Mouse (Mus musculus): ENCODE measurements around the gene Nhlrc3. TPM values are rescaled to one million over a fixed set of nuclear protein-coding genes. Genes with fewer than 3 reads are reported as not detected.

Nhlrc3 gene
- 13.2 TPM for polyA plus RNA-seq (2017; shearing (Covaris generic))

DNA sequence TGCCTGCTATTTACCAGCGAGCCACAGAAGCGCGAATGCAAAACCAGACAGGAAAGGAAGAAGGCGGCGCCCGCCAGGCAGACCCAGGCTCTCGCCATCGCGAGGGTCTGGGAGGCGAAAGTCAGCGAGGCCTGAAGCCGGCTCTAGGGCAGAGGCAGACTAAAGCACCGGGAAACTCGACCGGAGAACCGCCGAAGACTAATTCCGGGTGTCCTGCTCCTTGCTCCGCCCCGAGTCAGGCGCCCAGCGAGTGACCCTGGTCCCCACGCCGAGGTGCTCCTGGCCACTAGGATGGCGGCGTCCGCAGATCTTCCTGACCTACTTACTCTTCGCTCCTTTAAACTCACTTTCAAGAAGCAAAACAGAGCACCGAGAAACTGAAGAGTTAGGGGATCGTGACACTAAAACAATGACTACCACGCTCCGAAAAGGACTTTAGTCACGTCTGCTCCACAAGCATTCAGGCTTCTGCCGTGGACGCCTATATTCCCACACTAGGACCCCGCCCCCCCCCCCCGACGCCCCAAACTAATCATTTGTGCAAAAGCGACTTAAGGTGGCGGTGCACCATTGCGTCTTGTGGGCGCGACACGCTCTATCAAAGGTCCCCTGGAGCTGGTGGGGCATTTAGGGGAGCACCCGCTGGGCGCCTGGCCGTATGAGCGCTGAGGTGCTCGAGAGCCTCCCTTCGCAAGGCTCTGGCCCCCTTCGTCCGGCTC, at the start of gene Nhlrc3, which contains the start of gene Proser1:
TSS of gene Nhlrc3 (minus strand) at position 287 of the 719 bp plus-strand sequence.
TSS of gene Proser1 (plus strand) at position 621 of the 719 bp plus-strand sequence.

DNA sequence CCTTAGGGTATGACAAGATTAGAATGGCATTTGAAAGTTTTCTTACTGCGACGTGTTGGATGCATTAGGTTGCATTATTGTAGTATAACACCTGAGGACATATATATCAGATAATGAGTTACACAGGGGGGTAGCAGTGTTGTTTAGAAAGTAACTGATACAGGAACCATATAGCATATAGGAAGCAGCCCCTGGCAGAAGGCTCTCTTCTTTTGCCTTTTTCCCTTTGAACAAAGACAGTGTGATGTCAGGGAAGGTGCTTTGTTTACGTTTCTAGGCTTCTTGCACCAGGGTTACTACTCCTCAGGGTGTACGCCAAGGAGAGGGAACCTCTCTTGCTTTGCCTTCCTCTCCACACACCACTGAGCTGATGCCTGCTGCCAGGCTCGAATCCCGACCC, 25.2 kb upstream of the Nhlrc3 start, which contains the start of gene Stoml3:
TSS of gene Stoml3 (plus strand) at position 301 of the 400 bp plus-strand sequence.

Other genes starting within 250 kb of the Nhlrc3 start
- gene Proser1, start 334 bp upstream of the Nhlrc3 start, polyA plus RNA-seq (2017; shearing (Covaris generic)) = 29.1 TPM
- gene Stoml3, start 25.3 kb upstream of the Nhlrc3 start, polyA plus RNA-seq (2017; shearing (Covaris generic)) = not detected
- not detected for gene Frem2, start 194.0 kb upstream of the Nhlrc3 start, polyA plus RNA-seq (2017; shearing (Covaris generic))